Mouse (Mus musculus) mature B cell (primary cell): Measurements from ENCODE around the gene Srcap.
"Not testable (repeated sequence)": the region's sequence is repeated elsewhere in the genome, so short reads cannot be mapped to it uniquely, and the experiment has no call there.

ENCODE experiments used
- in situ Hi-C: fragments of 300-500 bp; cut with MboI; formaldehyde crosslinking; loops from 2 replicates; pipeline ENCODE4 v1.14.3; 2019

Srcap gene

GRCm38 (mm10) chr7:127511808-127512230 is at the start of gene Srcap:
Gene Srcap (plus strand): TSS chr7:127511983.
- in situ Hi-C loops, result no loop called here

GRCm38 (mm10) chr7:127465191-127465590 is 46.6 kb upstream of the Srcap start:
- in situ Hi-C loops, result no loop called here

GRCm38 (mm10) chr7:127465670-127466069 is 46.1 kb upstream of the Srcap start:
- in situ Hi-C loops, result not testable (repeated sequence)

- in situ Hi-C loops, result no loop called here
These were observed 45.2 kb upstream of the Srcap start for GRCm38 (mm10) chr7:127466606-127467005.

GRCm38 (mm10) chr7:127470011-127470715 is 41.6 kb upstream of the Srcap start:
- in situ Hi-C loops, result no loop called here

- in situ Hi-C loops, result no loop called here
These were observed 40.8 kb upstream of the Srcap start for GRCm38 (mm10) chr7:127470743-127471645.

- in situ Hi-C loops, result no loop called here
These were observed 40.2 kb upstream of the Srcap start for GRCm38 (mm10) chr7:127471646-127472010.

- in situ Hi-C loops, result no loop called here
These were observed 39.7 kb upstream of the Srcap start for GRCm38 (mm10) chr7:127472060-127472459.

- in situ Hi-C loops, result no loop called here
These were observed 38.1 kb upstream of the Srcap start for GRCm38 (mm10) chr7:127473705-127474104.

GRCm38 (mm10) chr7:127474378-127475070 is 37.3 kb upstream of the Srcap start:
- in situ Hi-C loops, result no loop called here

- in situ Hi-C loops, result no loop called here
These were observed 36.5 kb upstream of the Srcap start for GRCm38 (mm10) chr7:127475186-127475740.

- in situ Hi-C loops, result no loop called here
These were observed 35.4 kb upstream of the Srcap start for GRCm38 (mm10) chr7:127476336-127476735.

GRCm38 (mm10) chr7:127476855-127477254 is 34.9 kb upstream of the Srcap start:
- in situ Hi-C loops, result no loop called here

GRCm38 (mm10) chr7:127477687-127478634 is 33.8 kb upstream of the Srcap start:
- in situ Hi-C loops, result no loop called here

GRCm38 (mm10) chr7:127478635-127479317 is 33.0 kb upstream of the Srcap start, which contains the start of gene Fbrs:
Gene Fbrs (plus strand): TSS chr7:127479199.
- in situ Hi-C loops, result no loop called here

GRCm38 (mm10) chr7:127479318-127480225 is 32.2 kb upstream of the Srcap start:
- in situ Hi-C loops, result no loop called here

- in situ Hi-C loops, result no loop called here
These were observed 31.5 kb upstream of the Srcap start for GRCm38 (mm10) chr7:127480321-127480720.

- in situ Hi-C loops, result no loop called here
These were observed 26.4 kb upstream of the Srcap start for GRCm38 (mm10) chr7:127485416-127485815.

GRCm38 (mm10) chr7:127488364-127488763 is 23.4 kb upstream of the Srcap start:
- in situ Hi-C loops, result not testable (repeated sequence)
